Mouse (Mus musculus) monocyte, adult 2 months (primary cell): ENCODE data around the gene Entpd8.
A peak's percentile ranks its signal among the peaks of the same experiment; 100 is the strongest.

Source experiments
- DNase-seq, 2 experiments: peaks; one replicate each; pipeline ENCODE4 v3.0.0; 2022; ENCODE audit warnings: low spot score in 2 of 2, low read depth in 1 of 2

Entpd8 gene

DNA sequence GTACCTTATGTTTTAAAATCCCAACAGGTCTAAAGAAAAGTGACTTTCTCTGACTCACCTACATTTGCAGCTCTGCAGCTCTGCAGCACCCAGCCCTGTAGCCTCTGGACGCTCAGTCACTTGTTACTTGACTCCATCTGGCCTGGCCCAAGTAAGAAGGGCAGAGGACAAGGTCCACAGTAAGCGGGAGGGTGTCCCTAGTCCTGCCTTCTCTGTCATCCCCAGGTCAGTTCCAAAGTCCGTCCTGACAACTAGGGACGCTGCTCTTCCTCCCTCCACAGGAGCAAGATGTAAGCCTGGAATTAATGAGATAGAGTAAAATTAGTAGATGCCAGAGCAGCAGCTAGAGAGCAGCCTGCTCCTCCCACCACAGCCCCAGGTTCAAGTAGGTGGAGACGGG lies at the start of gene Entpd8:
Gene Entpd8 (plus strand): TSS at position 229 of the 400 bp plus-strand sequence.
- no peak for DNase-seq

DNA sequence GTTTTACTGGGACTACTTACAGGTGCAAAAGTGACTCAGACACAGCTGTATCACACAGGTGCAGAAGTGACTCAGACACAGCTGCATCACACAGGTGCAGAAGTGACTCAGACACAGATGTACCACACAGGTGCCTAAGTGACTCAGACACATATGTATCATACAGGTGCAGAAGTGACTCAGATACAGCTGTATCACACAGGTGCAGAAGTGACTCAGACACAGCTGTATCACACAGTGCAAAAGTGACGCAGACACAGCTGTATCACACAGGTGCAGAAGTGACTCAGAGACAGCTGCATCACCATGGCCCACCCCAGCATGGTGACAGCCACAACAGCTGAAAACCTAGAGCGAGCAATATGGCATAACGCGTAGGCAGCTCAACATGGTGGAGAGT lies 45.1 kb upstream of the Entpd8 start:
- no peak for DNase-seq

DNA sequence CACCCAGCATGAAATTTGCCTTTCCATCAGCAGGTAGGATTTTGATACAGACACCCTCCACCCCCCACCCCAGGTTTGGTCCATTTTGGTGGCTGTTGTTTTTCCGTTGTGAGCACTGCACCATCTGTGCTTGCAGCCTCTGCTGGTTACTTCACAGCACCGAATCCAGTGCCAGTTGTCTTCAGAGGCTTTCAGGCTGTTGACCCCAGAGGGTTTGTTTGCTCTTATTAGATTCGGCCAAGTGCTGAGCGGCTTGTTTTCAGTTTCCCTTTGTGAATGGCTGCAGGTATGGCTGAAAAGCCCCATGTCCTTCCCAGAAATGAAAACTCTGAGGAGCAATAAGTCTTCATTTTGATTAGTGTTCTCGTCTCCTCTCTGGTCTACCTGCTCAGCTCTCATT lies 40.0 kb upstream of the Entpd8 start:
- DNase-seq: no peak

DNA sequence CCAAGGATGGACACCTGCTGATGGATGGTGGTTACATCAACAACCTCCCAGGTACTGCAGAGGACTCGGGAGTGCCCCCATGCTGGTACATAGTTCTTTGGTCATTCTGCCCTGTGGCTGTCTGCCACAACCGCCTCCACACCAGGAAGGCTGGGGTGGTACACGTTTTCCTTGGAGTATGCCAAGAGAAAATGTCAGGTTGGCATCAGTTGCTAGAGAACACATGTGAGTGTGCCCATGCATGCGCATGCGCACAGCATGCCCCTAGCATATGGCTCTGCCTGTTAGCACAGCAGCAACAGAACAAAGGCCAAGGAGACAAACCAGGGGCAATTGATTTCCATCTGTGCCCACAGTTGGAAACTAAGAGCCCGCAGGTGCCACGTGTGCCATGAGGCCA lies 29.2 kb upstream of the Entpd8 start:
- DNase-seq: no peak

DNA sequence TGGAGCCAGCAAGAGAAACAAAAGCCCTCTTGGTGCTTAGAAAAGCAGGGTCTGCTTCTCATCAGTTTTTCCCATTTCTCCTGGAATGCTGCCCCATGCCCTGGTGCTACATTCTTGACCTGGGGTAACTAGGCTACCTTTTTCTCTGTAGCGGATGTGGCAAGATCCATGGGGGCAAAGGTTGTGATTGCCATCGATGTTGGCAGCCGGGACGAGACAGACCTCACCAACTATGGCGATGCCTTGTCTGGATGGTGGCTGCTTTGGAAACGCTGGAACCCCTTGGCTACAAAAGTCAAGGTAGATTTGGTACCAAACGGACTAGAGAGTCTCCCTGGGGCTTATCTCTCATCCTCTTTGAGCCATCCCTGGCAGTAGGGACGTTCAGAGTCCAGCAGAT lies 28.7 kb upstream of the Entpd8 start:
- no peak for DNase-seq

DNA sequence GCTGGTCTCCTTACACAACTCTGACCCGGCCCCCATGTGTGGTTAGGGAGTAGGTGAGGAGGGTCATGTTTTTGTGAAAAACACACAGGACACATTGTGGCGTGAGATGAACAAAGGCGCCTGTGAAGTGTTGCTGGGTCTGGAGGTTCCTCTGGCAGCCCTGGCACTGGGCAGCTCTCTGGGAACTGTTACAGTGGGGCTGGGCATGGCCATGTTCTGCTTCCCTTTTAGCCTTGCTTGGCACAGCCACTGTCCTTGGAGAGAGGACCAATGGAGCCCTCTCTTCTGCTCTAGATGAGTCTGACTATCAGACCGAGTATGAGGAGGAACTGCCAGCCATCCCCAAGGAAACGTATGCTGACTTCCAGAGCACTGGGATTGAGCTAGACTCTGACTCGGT lies 27.0 kb upstream of the Entpd8 start:
- no peak for DNase-seq

DNA sequence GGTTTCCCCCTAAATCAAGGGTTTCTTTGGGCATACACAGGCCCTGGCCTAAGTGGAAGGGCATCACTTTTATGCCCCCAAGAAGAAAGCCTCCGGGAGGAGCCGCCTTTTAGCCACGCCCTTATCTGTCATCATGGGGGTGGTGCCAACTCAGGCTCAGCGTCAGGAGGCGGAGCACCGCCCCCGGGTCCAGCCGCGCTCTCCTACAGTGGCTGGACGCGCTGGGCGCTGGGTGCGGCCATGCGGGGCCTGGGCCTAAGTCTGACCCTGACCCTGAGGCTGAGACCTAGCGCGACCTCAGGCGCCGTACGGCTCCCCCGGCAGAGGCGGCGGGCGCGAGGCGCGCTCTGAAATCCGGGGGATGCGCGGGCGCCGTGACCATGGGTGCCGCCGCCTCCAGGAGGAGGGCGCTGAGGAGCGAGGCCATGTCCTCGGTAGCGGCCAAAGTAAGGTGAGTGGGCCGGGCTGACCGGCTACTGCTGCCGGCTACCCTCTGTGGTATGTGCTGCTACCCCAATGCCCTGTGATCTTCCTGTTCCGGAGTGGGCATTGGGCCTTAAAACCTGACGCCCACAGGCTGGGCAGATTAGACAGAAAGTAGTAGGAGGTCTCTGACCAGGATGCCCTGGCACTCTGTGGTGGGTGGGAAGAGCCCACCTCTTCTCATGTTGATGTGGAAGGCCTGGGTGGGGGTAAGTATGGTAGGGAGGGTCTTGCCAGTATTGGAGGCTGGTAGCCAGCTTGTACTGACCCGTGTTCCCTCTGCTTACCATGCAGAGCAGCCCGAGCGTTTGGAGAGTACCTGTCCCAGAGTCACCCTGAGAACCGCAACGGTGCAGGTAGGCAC lies 25.7 kb upstream of the Entpd8 start, which contains the start of gene Nsmf:
Gene Nsmf (plus strand): TSS at position 135 of the 847 bp plus-strand sequence.
- peak; percentile 31 to 64 for DNase-seq

DNA sequence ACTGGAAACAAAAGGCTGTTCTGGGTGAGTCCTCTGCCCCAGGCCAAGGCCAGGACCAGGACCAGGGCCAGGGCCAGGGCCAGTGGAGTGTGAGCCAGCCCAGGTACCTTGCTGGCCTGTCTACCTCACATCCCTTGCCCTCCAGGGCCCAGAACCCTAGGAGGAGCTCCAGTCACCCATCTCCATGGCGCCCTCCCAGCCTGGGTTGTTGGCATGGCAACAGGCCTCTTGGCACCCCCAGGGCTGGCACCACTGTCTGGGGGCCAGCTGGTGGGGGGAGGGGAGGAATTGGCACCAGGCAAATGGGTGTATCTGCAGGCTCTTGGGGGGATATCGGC lies 25.1 kb upstream of the Entpd8 start:
- DNase-seq: no peak

DNA sequence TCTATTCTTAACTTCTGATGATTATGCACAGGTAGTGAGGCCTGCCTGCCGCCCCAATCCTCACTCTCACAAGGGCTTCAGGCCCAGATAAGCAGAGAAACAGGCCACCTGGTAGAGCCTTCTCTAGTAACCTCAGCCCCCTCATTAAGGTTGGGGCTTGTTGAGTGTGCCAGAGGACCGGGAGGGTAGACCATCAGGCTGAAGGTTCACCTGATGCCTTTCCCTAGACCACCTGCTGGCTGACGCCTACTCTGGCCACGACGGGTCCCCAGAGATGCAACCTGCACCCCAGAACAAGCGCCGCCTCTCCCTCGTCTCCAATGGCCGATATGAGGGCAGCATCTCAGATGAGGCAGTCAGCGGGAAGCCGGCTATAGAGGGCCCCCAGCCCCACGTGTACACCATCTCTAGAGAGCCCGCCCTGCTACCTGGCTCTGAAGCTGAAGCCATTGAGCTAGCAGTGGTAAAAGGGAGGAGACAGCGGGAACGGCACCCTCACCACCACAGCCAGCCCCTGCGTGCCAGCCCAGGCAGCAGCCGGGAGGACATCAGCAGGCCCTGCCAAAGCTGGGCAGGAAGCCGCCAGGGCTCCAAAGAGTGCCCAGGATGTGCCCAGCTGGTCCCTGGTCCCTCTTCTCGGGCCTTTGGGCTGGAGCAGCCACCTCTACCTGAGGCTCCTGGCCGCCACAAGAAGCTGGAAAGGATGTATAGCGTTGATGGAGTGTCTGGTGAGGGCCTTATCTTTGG lies 24.5 kb upstream of the Entpd8 start:
- no peak for DNase-seq

DNA sequence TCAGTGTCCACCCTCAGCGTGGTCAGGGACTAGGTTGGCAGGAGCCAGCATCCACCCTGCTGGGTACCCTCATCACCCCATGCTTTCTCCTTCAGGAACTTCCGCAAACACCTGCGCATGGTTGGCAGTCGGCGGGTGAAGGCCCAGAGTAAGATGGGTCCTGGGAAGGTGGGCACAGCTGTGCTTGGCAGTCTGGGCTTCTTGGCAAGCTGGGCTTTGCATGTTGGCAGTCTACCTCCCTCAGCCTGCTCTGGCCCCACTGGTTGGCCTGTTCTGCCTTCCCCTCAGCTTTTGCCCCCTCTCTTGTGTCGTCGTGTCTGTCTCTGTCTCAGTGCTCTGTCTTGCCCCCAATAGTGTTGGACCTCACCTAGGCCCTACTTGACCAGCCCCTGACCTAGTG lies 21.2 kb upstream of the Entpd8 start:
- no peak for DNase-seq

DNA sequence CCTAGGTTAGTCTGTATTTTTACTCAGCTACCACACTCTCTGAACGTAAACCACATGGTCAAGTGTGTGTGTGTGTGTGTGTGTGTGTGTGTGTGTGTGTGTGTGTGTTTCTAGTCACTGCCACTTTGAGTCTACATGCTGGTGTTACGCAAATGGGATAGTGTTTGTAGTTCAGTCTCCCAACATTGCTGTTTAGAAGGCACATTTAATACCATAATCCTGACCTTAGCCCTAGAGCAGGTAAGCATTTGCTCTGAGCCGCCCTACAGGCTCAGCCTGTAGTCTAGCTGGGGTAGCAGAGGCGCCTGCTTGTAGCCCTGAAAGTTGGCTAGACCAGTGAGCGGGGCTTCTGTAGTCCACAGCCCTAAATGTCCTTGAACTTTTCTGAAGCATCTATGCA lies 16.6 kb upstream of the Entpd8 start:
- no peak for DNase-seq

DNA sequence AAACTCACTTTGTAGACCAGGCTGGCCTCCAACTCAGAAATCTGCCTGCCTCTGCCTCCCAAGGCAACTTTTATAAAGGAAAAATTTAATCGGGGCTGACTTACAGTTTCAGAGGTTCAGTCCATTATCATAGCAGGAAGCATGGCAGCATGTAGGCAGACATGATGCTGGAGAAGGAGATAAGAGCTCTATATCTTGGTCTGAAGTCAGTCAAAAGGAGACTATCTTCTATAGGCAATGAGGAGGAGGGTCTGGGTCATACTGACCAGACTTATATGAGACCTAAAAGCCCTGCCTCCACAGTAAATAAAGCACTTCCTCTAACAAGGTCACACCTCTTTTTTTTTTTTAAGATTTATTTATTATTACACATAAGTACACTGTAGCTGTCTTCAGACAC lies 15.8 kb upstream of the Entpd8 start:
- no peak for DNase-seq

DNA sequence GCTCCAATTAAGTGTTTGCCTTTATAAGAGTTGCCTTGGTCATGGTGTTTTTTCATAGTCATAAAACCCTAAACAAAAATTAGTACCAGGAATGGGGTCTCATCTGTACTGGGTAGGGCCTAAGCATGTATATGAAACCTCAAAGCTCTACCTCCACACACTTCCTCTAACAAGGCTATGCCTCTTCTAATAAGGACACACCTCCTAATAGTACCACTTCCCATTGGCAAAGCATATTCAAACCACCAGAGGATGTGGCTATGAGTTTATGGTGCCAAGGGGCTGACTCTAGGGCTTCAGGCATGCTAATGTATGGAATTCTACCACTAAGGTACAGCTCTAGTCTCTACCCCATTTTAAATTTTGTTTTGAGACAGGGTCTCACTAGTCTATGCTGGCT lies 14.6 kb upstream of the Entpd8 start:
- no peak for DNase-seq

DNA sequence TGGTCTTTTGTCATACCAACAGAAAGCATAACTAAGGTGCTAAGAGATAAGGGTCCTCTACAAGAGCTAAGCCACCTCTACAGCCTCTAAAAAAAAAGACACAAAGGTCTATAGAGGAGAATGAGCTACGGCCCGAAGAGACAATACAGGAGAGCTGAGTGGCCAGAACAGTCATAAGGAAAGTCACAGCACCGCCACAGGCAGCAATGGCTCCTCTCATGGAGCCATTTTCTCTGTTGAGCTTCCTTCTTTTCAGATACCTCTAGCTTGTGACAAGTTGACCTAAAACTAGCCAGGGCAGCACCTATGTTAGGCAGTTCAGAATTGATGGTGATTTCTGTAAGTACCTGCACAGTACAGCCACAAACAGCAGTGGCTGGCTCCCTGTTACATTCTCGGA lies 13.6 kb upstream of the Entpd8 start:
- DNase-seq: no peak

DNA sequence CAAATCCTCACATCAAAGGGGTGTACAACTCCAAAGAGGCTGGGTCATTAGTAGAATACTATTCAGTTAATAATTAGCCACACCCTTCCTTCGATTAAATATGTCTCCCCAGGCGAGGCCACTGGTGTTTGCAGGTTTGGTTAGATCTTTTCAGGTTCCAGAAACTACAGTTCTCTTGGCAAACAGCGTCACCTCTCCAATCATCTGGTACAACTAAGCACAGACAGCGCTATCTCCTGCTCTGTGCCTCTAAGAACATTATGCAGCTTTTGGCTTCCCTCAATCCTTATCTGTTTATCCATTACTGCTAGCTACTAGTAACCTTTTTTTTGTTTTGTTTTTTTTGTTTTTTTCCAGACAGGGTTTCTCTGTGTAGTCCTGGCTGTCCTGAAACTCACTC lies 10.6 kb upstream of the Entpd8 start:
- DNase-seq: no peak

DNA sequence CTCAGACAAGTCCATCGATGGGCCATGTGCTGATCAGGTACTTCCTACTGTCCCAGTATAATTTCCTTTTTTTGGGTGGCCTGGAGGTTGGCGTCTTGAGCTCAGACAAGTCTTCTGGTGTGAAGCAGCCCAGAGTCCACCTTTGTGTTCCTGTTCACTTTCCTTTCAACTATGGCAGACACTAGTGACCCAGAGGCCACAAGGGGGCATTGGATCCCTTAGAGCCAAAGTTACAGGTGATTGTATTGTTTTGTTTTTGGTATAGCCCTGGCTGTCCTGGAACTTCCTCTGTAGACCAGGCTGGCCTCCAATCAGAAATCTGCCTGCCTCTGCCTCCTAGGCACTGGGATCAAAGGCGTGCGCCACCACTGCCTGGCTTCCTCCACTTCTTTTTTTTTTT lies 7.7 kb upstream of the Entpd8 start:
- DNase-seq: no peak

DNA sequence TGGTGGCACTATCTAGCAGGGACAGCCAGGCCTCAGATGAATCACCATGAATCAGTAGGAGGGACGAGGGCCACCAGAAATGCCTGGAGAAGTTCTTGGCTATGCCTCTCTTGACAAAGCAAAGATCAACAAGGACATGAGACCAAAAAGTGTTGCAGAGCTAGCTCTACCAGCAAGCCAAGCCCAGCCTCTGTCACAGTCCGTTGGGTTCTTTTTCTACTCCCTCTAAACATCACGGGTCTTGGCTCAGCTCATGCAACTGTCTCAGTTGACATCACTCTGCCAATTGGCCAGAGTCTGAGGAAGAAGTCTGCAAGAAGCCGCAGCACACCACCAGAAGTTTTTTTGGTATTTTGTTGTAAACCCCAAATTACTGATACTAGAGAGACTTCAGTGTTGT lies 4.6 kb upstream of the Entpd8 start:
- DNase-seq: no peak

DNA sequence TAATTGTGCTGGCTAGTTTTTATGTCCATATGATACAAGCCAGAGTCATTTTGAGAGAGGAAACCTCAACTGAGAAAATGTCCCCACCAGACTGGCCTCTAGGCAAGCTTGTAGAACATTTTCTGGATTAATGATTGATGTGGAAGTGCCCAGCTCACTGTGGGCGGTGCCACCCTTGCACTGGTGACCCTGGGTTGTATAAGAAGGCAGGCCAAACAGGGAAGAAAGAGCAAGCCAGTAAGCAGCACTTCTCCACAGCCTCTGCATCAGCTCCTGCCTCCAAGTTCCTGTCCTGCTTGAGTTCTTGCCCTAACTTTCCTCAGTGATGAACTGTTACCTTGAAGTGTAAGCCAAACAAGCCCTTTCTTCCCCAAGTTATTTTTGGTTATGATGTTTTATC lies 1.1 kb upstream of the Entpd8 start:
- DNase-seq: no peak

DNA sequence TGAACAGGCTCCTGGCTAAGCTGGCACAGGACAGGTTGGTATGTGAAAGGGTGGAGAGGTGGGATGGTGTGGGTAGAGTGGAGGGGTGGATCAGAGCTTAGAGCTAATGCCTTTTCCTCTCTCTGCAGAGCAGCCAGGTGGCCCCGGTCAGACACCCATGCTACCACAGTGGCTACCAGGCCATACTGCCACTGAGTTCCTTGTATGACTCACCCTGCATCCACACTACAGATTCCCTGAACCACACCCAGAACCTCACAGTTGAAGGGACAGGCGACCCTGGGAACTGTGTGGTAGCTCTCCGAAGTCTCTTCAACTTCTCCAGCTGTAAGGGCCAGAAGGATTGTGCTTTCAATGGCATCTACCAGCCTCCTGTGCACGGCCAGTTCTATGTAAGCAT lies 3.6 kb downstream of the Entpd8 start:
- no peak for DNase-seq

DNA sequence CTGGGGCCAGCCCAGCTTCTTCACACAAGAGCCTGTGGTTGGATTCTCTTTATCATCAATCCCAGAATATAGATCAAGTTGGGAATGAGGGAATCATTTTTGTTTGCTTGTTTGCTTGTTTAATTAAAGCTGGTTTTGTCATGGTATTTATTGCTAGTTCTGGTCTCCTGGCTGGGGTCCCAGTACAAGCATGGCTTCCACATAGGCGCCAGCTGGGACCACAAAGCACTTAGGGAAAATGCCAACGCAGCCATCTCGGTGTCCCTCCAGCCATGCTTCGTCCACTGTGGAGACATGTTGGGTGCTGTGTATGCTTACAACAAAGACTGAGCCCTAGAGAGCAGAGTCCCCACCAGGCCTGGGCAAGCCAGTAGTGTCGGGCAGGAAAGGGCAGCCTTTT lies 5.5 kb downstream of the Entpd8 start:
- no peak for DNase-seq

DNA sequence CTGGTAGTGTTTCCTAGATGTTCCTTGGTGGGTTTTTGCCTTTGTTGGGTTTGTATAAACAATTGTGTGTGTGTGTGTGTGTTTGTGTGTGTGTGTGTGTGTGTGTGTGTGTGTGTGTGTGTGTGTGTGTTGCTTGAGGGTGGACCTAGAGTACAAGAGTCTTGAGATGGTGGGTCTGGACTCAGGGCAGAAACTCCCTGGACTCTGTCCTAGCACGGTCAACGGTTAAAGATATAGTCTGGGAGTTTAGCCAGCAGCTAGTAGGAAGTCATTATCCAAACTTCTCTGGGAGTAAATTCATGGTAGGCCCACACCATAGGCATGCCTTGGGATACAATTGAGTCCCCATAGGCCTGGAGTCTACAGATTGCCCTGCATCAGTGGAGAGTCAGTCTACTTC lies 7.7 kb downstream of the Entpd8 start:
- DNase-seq: no peak

DNA sequence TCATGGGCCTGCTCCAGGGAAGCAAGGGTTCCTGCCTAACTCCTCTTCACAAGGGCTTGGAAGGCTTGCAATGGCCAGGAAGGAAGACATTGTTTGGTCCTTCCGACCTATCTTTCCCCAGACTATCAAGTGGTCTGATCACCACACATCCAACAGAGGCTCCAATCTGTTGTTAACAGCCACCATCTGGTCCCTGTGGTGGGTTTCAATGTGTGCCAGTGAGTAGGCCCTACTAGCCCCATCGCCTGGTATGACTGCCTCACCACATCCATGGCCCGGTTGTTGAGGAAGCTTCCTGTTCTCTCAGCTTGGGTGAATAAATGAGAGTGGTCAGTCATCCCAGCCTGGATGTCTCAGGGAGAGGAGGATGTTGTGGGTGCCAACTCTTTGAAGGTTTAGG lies 8.5 kb downstream of the Entpd8 start:
- DNase-seq: no peak

DNA sequence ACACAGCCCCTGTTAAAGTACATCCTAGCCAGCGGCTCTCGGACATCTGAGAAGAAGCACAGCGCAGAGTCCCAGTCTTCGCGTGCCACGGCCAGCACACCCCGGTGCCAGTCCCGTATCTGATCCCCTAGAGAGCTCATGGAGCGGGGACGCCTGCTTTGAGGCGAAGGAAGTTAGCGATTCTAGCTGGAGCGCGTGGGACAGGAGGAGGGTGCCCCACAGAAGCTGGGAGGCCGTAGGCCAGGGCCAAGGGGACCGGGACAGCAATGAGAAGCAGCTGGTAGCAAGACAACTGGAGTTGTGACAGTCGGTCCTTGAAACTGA lies 14.6 kb downstream of the Entpd8 start:
- DNase-seq: no peak
